Mouse (Mus musculus) hindbrain, postnatal 0 days (tissue): ENCODE data around the gene Cux2. TPM values are rescaled to one million over a fixed set of nuclear protein-coding genes. Genes with fewer than 3 reads are reported as not detected.

Experiments used
- ATAC-seq: fragments of 200-750 bp; cut with Nextera tagmentation; 2 replicates; pipeline ENCODE4 v1.8.0; 2017; ENCODE audit warnings: mild to moderate bottlenecking, moderate TSS enrichment, moderate library complexity
- DNase-seq: peaks from one replicate; pipeline ENCODE4 v3.0.0-alpha.2; 2015; ENCODE audit warnings: low spot score
- H3K27ac ChIP-seq: fragments of 300-500 bp; sonication (generic); 2 replicates; pipeline ENCODE4 v1.5.1; 2014; ENCODE audit warnings: mild to moderate bottlenecking
- H3K27me3 ChIP-seq: fragments of 300-500 bp; sonication (generic); 2 replicates; pipeline ENCODE4 v1.6.1; 2014; ENCODE audit warnings: low read length, mixed read lengths; ENCODE audit not compliant: insufficient read depth
- H3K36me3 ChIP-seq: fragments of 300-500 bp; sonication (generic); 2 replicates; pipeline ENCODE4 v1.6.1; 2014; ENCODE audit warnings: low read length, mixed read lengths; ENCODE audit not compliant: insufficient read depth
- H3K4me1 ChIP-seq: fragments of 300-500 bp; sonication (generic); 2 replicates; pipeline ENCODE4 v1.6.1; 2014; ENCODE audit warnings: antibody characterized with exemption, low read length, mixed read lengths; ENCODE audit not compliant: insufficient read depth
- H3K4me2 ChIP-seq: fragments of 300-500 bp; sonication (generic); 2 replicates; pipeline ENCODE4 v1.6.1; 2014; ENCODE audit warnings: low read depth, mild to moderate bottlenecking, low read length, moderate library complexity, mixed read lengths
- H3K4me3 ChIP-seq: fragments of 300-500 bp; sonication (generic); 2 replicates; pipeline ENCODE4 v1.5.1; 2014; ENCODE audit warnings: low read length
- H3K9ac ChIP-seq: fragments of 300-500 bp; sonication (generic); replicated peaks from 2 replicates; pipeline ENCODE4 v1.6.1; 2014; ENCODE audit warnings: mild to moderate bottlenecking, low read length, moderate library complexity, mixed read lengths
- H3K9me3 ChIP-seq: fragments of 300-500 bp; sonication (generic); 2 replicates; pipeline ENCODE4 v1.6.1; 2016; ENCODE audit warnings: low read length, mixed read lengths
- CTCF ChIP-seq: IDR thresholded peaks from 2 replicates; pipeline ENCODE4 v1.5.1; 2016; ENCODE audit warnings: antibody characterized with exemption, control low read depth, low read depth
- WGBS: fragments of 180-500 bp; shearing (Covaris S2); extraction: QIAGEN DNeasy Blood & Tissue Kit; methylation state at CpG from one replicate; pipeline ENCODE4 v1.1.7; 2014; 5-methylcytosine and 5-hydroxymethylcytosine counted together
- polyA plus RNA-seq: library from polyadenylated mRNA; unstranded; fragments of >200 nt; fragmentation: Nextera tagmentation; extraction: Ambion mirVana; gene quantifications from 2 replicates; pipeline ENCODE4 v1.2.1, GENCODE M21; 2015
- total RNA-seq: library from RNA; depleted of rRNA; stranded (reverse); fragments of >200 nt; gene quantifications from 2 replicates; pipeline ENCODE4 v1.2.3, GENCODE M21; 2014

Cux2 gene
- total and polyA plus RNA-seq, 2 experiments from 2014 or later = 15.2 to 35.4 TPM

DNA sequence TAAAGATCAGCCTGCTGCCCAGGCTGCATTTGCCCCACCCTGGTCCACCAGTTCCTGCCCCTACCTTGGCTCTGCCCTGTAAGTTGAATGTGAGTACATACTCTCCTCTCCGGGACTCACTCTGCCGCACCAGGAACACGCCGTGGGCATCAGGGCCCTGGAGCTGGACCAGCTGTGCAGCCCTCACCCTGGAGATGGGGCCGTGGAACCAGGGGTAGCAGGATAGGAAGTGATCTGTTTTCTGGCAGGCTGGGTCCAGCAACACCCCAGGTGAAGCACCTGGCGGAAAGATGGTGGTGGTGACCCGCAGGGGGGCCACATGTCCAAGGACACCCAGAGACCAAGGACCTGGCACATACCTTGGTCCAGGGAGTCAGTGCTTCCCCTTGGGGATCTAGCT, 231.5 kb downstream of the Cux2 start:
- Histone ChIP-seq H3K9ac (no peak overlapping the region), H3K27ac (no peak overlapping the region), H3K4me3 (no peak overlapping the region), H3K9me3 (no peaks in the 10 kb centered on the region), H3K4me2 (no peak overlapping the region), H3K4me1 (0 out of 2 replicates have a peak, but pooled peaks cover under 1% of the 10 kb centered on the region), H3K36me3 (peaks cover 46% of the 10 kb centered on the region), H3K27me3 (no peaks in the 10 kb centered on the region)
- no peak for TF ChIP-seq CTCF
- 96% methylated on average over 7 of the region's 7 CpGs for WGBS
- no peak for ATAC-seq
- no peak for DNase-seq

- no peak overlapping the region for H3K4me3 ChIP-seq
- no peak overlapping the region for H3K4me2 ChIP-seq
- H3K27me3 ChIP-seq = no peaks in the 10 kb centered on the region
- H3K9me3 ChIP-seq = no peaks in the 10 kb centered on the region
- TF ChIP-seq CTCF = no peak
- H3K4me1 ChIP-seq = no peaks in the 10 kb centered on the region
- H3K9ac ChIP-seq = no peak overlapping the region
- ATAC-seq (no peak), DNase-seq (no peak)
- 85% methylated on average over 9 of the region's 9 CpGs for WGBS
- H3K27ac ChIP-seq = no peak overlapping the region
- H3K36me3 ChIP-seq = peaks cover 54% of the 10 kb centered on the region
These were observed 232.4 kb downstream of the Cux2 start for GRCm38 (mm10) chr5:121817551-121817950.

GRCm38 (mm10) chr5:121816611-121817010, 233.3 kb downstream of the Cux2 start:
- no peaks in the 10 kb centered on the region for H3K9me3 ChIP-seq
- 98% methylated on average over 2 of the region's 2 CpGs for WGBS
- H3K27me3 ChIP-seq = no peaks in the 10 kb centered on the region
- H3K4me1 ChIP-seq = no peaks in the 10 kb centered on the region
- no peak overlapping the region for H3K4me3 ChIP-seq
- H3K36me3 ChIP-seq = peaks cover 61% of the 10 kb centered on the region
- ATAC-seq = no peak
- no peak for DNase-seq
- TF ChIP-seq CTCF = no peak
- H3K9ac ChIP-seq = no peak overlapping the region
- no peak overlapping the region for H3K27ac ChIP-seq
- H3K4me2 ChIP-seq = no peak overlapping the region

- DNase-seq = no peak
- Histone ChIP-seq H3K9me3 (no peaks in the 10 kb centered on the region), H3K4me2 (no peak overlapping the region), H3K36me3 (peaks cover 65% of the 10 kb centered on the region), H3K4me1 (no peaks in the 10 kb centered on the region), H3K27ac (no peak overlapping the region), H3K27me3 (no peaks in the 10 kb centered on the region), H3K4me3 (no peak overlapping the region), H3K9ac (no peak overlapping the region)
- no peak for TF ChIP-seq CTCF
- ATAC-seq = no peak
- 81% methylated on average over 8 of the region's 8 CpGs for WGBS
These were observed 234.0 kb downstream of the Cux2 start for GRCm38 (mm10) chr5:121815867-121816380.

- TF ChIP-seq CTCF = peak; percentile 74
- H3K4me1 ChIP-seq = no peaks in the 10 kb centered on the region
- 69% methylated on average over 3 of the region's 3 CpGs for WGBS
- peaks cover 65% of the 10 kb centered on the region for H3K36me3 ChIP-seq
- ATAC-seq = 0 out of 2 replicates have a peak, but pooled peaks have one; percentile 24
- no peaks in the 10 kb centered on the region for H3K9me3 ChIP-seq
- H3K9ac ChIP-seq = no peak overlapping the region
- H3K4me2 ChIP-seq = no peak overlapping the region
- no peak overlapping the region for H3K27ac ChIP-seq
- H3K4me3 ChIP-seq = no peak overlapping the region
- DNase-seq = peak; percentile 75
- no peaks in the 10 kb centered on the region for H3K27me3 ChIP-seq
These were observed 234.8 kb downstream of the Cux2 start for GRCm38 (mm10) chr5:121815067-121815466.

DNA sequence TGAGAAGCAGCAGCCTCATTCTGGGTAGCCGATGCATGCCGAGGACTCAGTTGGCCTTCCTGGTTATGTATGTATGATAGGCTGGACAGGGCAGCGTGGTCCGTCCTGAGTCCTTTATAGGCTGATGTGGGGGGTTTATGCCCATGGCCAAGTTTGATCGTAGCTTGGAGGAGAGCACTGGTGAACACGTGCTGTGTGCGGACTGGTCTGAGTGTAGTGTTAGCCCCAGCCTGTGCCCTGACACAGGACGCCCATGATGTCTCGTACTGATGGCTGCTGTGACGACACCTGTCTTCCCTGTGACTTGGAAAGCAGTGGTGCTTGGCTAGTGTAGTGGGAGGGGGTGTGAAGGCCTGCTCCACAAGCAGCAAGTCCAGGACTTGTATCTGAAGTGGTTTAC, 236.2 kb downstream of the Cux2 start:
- Histone ChIP-seq H3K4me2 (no peak overlapping the region), H3K9me3 (no peaks in the 10 kb centered on the region), H3K27me3 (no peaks in the 10 kb centered on the region), H3K36me3 (peaks cover 55% of the 10 kb centered on the region), H3K27ac (no peak overlapping the region), H3K4me1 (no peaks in the 10 kb centered on the region), H3K4me3 (no peak overlapping the region), H3K9ac (no peak overlapping the region)
- 93% methylated on average over 10 of the region's 10 CpGs for WGBS
- DNase-seq = no peak
- no peak for TF ChIP-seq CTCF
- no peak for ATAC-seq

DNA sequence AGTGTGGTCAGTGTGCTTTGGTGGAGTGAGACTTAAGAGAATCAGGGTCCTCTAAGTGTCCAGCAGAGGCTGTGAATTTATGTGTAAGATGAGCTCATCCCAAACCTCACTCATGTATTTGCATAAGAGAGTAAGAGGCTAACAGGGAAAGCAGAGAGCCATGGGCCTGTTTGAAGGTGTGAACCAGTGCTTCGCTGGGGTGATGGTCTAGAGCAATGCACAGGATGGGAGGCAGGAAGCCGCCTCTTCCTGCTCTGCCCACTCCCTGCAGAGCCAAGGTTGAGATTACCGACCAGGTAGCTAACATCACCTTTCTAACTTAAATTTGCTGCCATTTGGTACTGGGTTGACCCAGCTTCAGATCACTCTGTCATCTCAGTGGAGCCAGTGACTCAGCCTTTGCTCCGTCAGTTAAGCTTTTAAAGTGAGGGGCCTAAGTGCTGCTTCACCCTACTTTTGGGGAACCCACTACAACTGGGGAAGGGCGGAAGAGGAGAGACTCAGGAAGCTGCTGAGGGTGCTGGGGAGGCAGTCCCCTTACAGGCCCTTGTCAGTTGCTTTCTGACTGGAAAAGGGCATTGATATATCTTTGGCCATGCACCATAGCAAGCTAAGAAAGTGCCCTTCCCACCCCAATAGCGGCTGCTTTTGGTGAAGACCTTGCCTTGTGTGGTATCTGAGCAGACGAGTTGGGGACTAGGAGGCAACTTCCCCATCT, 237.2 kb downstream of the Cux2 start:
- 92% methylated on average over 7 of the region's 7 CpGs for whole genome bisulfite sequencing
- peak overlapping the region; percentile 54; the same call in 1 of the 2 replicates for H3K27ac ChIP-seq
- H3K4me3 ChIP-seq = no peak overlapping the region
- no peak for ATAC-seq
- TF ChIP-seq CTCF = no peak
- no peak for DNase-seq
- peaks cover 45% of the 10 kb centered on the region for H3K36me3 ChIP-seq
- H3K27me3 ChIP-seq = no peaks in the 10 kb centered on the region
- no peak overlapping the region for H3K9ac ChIP-seq
- no peaks in the 10 kb centered on the region for H3K4me1 ChIP-seq
- H3K4me2 ChIP-seq = no peak overlapping the region
- H3K9me3 ChIP-seq = no peaks in the 10 kb centered on the region
